Mouse (Mus musculus) cerebellum, adult 9-11 months (tissue): ENCODE results near the gene Slc2a13.

Source experiments
- DNase-seq: peaks from one replicate; pipeline ENCODE4 v3.0.0; 2022

Gene Slc2a13

GRCm38 (mm10) chr15:91573111-91573538 is at the start of gene Slc2a13:
Gene Slc2a13, minus strand, starts transcription at chr15:91573261.
- DNase-seq, result peak; percentile 90

GRCm38 (mm10) chr15:91616016-91616415 is 43.0 kb upstream of the Slc2a13 start:
- peak; percentile 13 for DNase-seq

- no peak for DNase-seq
Observed at GRCm38 (mm10) chr15:91615532-91615931, 42.5 kb upstream of the Slc2a13 start.

- peak; percentile 92 for DNase-seq
Observed at GRCm38 (mm10) chr15:91613981-91614665, 41.1 kb upstream of the Slc2a13 start.

GRCm38 (mm10) chr15:91609713-91610112 is 36.7 kb upstream of the Slc2a13 start:
- peak; percentile 67 for DNase-seq

- DNase-seq, result no peak
Observed at GRCm38 (mm10) chr15:91608811-91609210, 35.8 kb upstream of the Slc2a13 start.

GRCm38 (mm10) chr15:91601197-91601596 is 28.1 kb upstream of the Slc2a13 start:
- no peak for DNase-seq

- no peak for DNase-seq
Observed at GRCm38 (mm10) chr15:91597290-91597689, 24.2 kb upstream of the Slc2a13 start.

GRCm38 (mm10) chr15:91574492-91574891 is 1.4 kb upstream of the Slc2a13 start:
- peak; percentile 75 for DNase-seq

GRCm38 (mm10) chr15:91572421-91573069 is 516 bp downstream of the Slc2a13 start:
- peak; percentile 60 for DNase-seq

- no peak for DNase-seq
Observed at GRCm38 (mm10) chr15:91571981-91572380, 1.1 kb downstream of the Slc2a13 start.

- no peak for DNase-seq
Observed at GRCm38 (mm10) chr15:91566784-91567183, 6.3 kb downstream of the Slc2a13 start.

- DNase-seq, result no peak
Observed at GRCm38 (mm10) chr15:91565025-91565605, 7.9 kb downstream of the Slc2a13 start.

- no peak for DNase-seq
Observed at GRCm38 (mm10) chr15:91561728-91562127, 11.3 kb downstream of the Slc2a13 start.

- peak; percentile 58 for DNase-seq
Observed at GRCm38 (mm10) chr15:91555336-91555736, 17.7 kb downstream of the Slc2a13 start.

- DNase-seq, result no peak
Observed at GRCm38 (mm10) chr15:91548586-91549268, 24.3 kb downstream of the Slc2a13 start.

- DNase-seq, result no peak
Observed at GRCm38 (mm10) chr15:91544586-91544985, 28.5 kb downstream of the Slc2a13 start.

- no peak for DNase-seq
Observed at GRCm38 (mm10) chr15:91538439-91538838, 34.6 kb downstream of the Slc2a13 start.

- peak; percentile 45 for DNase-seq
Observed at GRCm38 (mm10) chr15:91526876-91527275, 46.2 kb downstream of the Slc2a13 start.

GRCm38 (mm10) chr15:91526166-91526565 is 46.9 kb downstream of the Slc2a13 start:
- DNase-seq, result peak; percentile 33

GRCm38 (mm10) chr15:91524451-91524850 is 48.6 kb downstream of the Slc2a13 start:
- DNase-seq, result no peak

GRCm38 (mm10) chr15:91503291-91503690 is 69.8 kb downstream of the Slc2a13 start:
- no peak for DNase-seq

GRCm38 (mm10) chr15:91502661-91503060 is 70.4 kb downstream of the Slc2a13 start:
- no peak for DNase-seq
